Mouse (Mus musculus): ENCODE measurements around the gene Wdr89. TPM values are rescaled to one million over a fixed set of nuclear protein-coding genes. Genes with fewer than 3 reads are reported as not detected.

Wdr89 gene
- polyA plus RNA-seq, 1 experiment from 2014 or later = 17.0 TPM

- DNase-seq (ENCODE audit: low spot score) = no peak
Observed at GRCm38 (mm10) chr12:75616158-75616791, 53.1 kb downstream of the Wdr89 start.

- DNase-seq (ENCODE audit: low spot score) = no peak
Observed at GRCm38 (mm10) chr12:75615556-75615955, 53.8 kb downstream of the Wdr89 start.

DNA sequence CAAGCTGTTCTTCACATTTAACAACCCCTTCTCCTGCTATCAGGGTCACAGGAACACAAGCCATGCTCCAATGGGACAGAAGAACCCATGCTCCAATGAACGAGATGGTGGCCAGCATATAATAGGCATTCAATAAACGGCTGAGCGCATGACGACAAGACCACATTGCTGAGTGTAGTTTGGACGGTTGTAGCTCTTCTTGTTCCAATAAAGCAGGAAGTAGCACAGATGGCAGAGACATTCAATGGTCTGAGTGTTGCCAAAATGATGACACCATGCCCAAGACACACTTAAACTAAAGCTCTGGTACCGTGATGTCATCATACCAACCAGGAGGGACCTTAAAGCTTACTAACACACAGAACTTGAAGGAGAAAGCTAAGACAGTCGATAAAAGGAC, 56.6 kb downstream of the Wdr89 start:
- no peak for DNase-seq (ENCODE audit: low spot score)

GRCm38 (mm10) chr12:75599490-75599889, 69.8 kb downstream of the Wdr89 start:
- no peak for DNase-seq (ENCODE audit: low spot score)

DNA sequence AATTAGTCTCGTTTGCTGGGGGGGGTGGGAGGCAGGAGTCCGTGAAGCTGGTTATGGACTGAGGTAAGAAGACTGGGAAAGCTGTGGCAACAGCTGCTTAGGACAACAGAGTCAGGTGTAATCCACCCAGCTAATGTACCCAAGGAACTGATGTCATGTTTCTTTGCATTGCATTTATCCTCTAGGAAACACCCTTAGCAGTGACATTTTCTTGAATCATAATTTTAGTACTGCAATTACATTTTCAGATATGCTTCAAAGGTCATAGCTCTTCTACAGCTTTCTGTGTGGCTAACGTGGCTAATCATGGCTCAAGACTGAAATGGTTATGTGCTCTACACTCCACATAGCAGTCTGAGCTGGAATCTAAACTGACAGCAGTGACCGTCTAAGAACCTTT, 70.3 kb downstream of the Wdr89 start:
- DNase-seq (ENCODE audit: low spot score) = no peak

DNA sequence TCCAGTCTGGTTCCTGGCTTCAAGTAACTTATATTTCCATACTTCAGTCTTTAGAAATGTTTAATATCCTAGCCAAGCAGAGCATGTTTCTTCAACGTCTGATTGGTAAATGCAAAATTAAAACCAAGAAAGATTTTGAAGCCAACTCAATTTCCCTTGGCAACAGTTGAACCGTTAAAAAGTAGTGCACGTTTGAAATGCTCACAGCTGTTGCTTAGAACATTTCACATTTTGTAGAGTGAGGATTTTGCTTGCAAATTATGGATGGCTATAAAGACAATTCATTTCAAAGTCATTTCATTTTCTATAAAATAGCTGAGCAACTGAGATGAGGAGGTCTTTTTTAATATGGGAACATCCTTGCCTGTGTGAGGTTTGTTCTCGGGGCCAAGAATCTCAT, 71.6 kb downstream of the Wdr89 start:
- DNase-seq (ENCODE audit: low spot score) = no peak

- peak; percentile 98 for DNase-seq (ENCODE audit: low spot score)
Observed at GRCm38 (mm10) chr12:75596154-75597002, 73.0 kb downstream of the Wdr89 start, which contains the start of gene Ppp2r5e. Gene Ppp2r5e (minus strand): TSS chr12:75596245.

DNA sequence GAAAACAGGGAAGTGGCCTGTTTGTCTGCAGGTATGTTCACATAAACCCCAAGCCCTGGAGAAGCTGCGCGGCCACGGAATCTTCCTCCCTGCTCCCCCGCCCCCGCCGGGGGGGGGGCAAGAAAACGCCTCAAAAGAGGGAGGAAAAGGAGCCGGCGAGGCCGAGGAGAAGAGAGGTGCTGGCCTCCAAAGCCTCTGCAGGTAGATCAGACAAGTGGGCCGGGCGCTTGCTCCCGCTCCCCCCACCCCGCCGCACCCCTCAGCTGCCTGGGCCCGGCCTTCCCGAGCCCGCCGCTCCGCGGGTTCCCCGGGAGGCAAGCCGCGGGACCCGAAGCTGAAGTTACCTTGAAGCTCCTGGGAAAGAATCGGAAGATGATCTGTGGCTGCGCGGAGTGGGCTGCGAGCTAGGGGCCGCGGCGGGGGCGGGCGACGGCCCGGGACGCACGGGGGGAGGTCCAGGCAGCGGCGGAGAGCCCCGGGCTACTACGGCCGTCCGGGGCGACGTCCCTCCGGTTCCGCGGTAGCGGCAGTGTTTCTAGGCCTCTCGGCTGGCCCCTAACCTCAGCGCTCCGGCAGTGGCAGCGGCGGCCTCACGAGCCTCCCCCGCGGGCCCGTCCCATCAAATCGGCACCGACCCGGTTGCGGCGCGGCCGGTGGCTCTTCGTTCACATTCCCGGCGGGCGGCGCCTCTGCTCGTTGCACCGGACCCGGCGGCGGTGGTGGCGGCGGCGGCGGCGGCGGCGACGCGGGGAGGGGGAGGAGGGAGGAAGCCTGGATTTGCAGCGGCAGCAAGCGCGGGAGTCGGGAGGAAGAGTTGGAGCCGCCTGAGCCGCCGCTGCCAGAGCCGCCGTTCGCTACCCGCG, 73.8 kb downstream of the Wdr89 start:
- peak; percentile 47 for DNase-seq (ENCODE audit: low spot score)

GRCm38 (mm10) chr12:75594404-75594803, 74.9 kb downstream of the Wdr89 start:
- DNase-seq (ENCODE audit: low spot score) = no peak

DNA sequence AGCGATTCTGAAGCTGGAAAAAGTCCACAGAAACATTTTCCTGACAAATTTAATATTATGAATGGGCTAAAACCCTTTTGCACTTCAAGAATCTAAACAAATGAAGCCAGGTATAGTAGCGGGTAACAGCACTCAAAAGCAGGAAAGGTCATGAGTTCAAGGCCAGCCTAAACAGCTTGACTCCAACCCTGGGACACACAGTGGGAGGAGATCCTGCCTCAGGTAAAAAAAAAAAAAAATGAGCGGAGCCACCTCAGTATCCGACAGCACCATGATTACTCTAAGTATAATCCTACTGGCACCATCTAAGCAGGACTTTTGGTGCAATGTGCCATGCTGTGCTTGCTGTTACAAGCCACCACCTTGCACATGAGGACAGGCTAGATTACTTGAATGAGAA, 75.5 kb downstream of the Wdr89 start:
- no peak for DNase-seq (ENCODE audit: low spot score)

DNA sequence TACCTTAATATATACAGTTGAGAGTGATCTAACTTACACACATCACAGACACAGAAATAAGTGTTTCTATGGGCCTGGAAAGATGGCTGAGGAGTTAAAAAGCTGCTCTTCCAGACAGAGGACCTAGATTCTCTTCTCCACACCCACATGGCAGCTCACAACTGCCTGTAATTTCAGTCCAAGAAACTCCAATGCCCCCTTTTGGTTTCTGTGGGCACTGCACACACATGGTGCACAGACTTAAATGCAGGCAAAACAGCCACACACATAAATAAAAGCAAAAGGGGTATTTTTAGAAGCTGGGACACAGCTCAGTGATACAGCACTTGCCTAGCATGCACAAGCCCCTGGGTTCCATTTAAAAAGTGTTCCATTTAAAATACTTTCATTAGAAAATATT, 81.8 kb downstream of the Wdr89 start:
- no peak for DNase-seq (ENCODE audit: low spot score)

DNA sequence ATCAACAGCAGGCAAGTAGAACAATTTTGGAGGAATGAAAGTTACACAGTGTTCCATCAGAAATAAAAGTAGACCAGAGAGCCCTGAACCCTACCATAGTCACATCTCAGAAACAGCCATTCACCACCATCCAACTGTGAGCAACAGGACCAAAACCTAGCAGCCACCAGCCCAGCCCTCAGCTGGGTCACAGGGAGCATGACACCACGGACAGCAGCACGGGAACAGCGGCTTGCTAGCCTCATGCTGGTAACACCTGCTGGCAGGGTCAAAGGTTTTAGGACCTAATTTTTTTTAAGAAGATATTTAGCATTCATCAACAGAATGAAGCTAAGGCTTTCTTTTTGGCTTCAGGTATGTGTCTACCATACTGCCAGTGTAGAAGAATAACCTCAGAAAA, 85.6 kb downstream of the Wdr89 start:
- DNase-seq (ENCODE audit: low spot score) = no peak

Other genes with a start within 250 kb of the Wdr89 start
- gene Ppp2r5e, start 73.3 kb downstream of the Wdr89 start, polyA plus RNA-seq (2015; fragmentation: Nextera tagmentation; extraction: Ambion mirVana) = 15.0 and 17.0 TPM in 2 replicates
- 30.9 and 33.5 TPM in 2 replicates for gene Sgpp1, start 66.2 kb upstream of the Wdr89 start, polyA plus RNA-seq (2015; fragmentation: Nextera tagmentation; extraction: Ambion mirVana)
- 5.0 and 6.2 TPM in 2 replicates for gene Syne2, start 148.6 kb upstream of the Wdr89 start, polyA plus RNA-seq (2015; fragmentation: Nextera tagmentation; extraction: Ambion mirVana)

Measured in thymus, postnatal 0 days (tissue).